Mouse (Mus musculus) kidney, postnatal 0 days (tissue): Measurements from ENCODE around the gene Cbwd1. TPM values are rescaled to one million over a fixed set of nuclear protein-coding genes. Genes with fewer than 3 reads are reported as not detected.

Experiments
- ATAC-seq: fragments of 200-750 bp; cut with Nextera tagmentation; replicated peaks from 2 replicates; pipeline ENCODE4 v1.8.0; 2017; ENCODE audit warnings: low read depth, moderate number of reproducible peaks, moderate TSS enrichment, moderate library complexity; ENCODE audit not compliant: low FRiP score
- DNase-seq: peaks from one replicate; pipeline ENCODE4 v3.0.0-alpha.2; 2016; ENCODE audit warnings: low spot score
- H3K27ac ChIP-seq: fragments of 300-500 bp; sonication (generic); 2 replicates; pipeline ENCODE4 v1.5.1; 2014; ENCODE audit warnings: mild to moderate bottlenecking
- H3K27me3 ChIP-seq: fragments of 300-500 bp; sonication (generic); 2 replicates; pipeline ENCODE4 v1.6.1; 2014; ENCODE audit warnings: low read length, mixed read lengths; ENCODE audit not compliant: insufficient read depth
- H3K36me3 ChIP-seq: fragments of 300-500 bp; sonication (generic); 2 replicates; pipeline ENCODE4 v1.6.1; 2014; ENCODE audit warnings: low read length, mixed read lengths; ENCODE audit not compliant: insufficient read depth
- H3K4me1 ChIP-seq: fragments of 300-500 bp; sonication (generic); replicated peaks from 2 replicates; pipeline ENCODE4 v1.6.1; 2014; ENCODE audit warnings: antibody characterized with exemption, low read length, mixed read lengths; ENCODE audit not compliant: insufficient read depth
- H3K4me2 ChIP-seq: fragments of 300-500 bp; sonication (generic); 2 replicates; pipeline ENCODE4 v1.6.1; 2014; ENCODE audit warnings: mild to moderate bottlenecking, low read length, moderate library complexity, mixed read lengths
- H3K4me3 ChIP-seq: fragments of 300-500 bp; sonication (generic); replicated peaks from 2 replicates; pipeline ENCODE4 v1.5.1; 2014; ENCODE audit warnings: low read depth, low read length
- H3K9ac ChIP-seq: fragments of 300-500 bp; sonication (generic); 2 replicates; pipeline ENCODE4 v1.6.1; 2014; ENCODE audit warnings: low read depth, low read length
- H3K9me3 ChIP-seq: fragments of 300-500 bp; sonication (generic); replicated peaks from 2 replicates; pipeline ENCODE4 v1.6.1; 2016; ENCODE audit warnings: low read length, inconsistent platforms, mixed read lengths
- CTCF ChIP-seq: IDR thresholded peaks from 2 replicates; pipeline ENCODE4 v1.5.1; 2016; ENCODE audit warnings: antibody characterized with exemption, low read depth, mild to moderate bottlenecking, moderate library complexity
- WGBS: fragments of 180-500 bp; shearing (Covaris S2); extraction: QIAGEN DNeasy Blood & Tissue Kit; methylation state at CpG from one replicate; pipeline ENCODE4 v1.1.7; 2014; 5-methylcytosine and 5-hydroxymethylcytosine counted together
- polyA plus RNA-seq: library from polyadenylated mRNA; unstranded; fragments of >200 nt; fragmentation: Nextera tagmentation; extraction: Ambion mirVana; gene quantifications from 2 replicates; pipeline ENCODE4 v1.2.1, GENCODE M21; 2015

Gene Cbwd1
- polyA plus RNA-seq: 19.8 and 20.4 TPM in 2 replicates

DNA sequence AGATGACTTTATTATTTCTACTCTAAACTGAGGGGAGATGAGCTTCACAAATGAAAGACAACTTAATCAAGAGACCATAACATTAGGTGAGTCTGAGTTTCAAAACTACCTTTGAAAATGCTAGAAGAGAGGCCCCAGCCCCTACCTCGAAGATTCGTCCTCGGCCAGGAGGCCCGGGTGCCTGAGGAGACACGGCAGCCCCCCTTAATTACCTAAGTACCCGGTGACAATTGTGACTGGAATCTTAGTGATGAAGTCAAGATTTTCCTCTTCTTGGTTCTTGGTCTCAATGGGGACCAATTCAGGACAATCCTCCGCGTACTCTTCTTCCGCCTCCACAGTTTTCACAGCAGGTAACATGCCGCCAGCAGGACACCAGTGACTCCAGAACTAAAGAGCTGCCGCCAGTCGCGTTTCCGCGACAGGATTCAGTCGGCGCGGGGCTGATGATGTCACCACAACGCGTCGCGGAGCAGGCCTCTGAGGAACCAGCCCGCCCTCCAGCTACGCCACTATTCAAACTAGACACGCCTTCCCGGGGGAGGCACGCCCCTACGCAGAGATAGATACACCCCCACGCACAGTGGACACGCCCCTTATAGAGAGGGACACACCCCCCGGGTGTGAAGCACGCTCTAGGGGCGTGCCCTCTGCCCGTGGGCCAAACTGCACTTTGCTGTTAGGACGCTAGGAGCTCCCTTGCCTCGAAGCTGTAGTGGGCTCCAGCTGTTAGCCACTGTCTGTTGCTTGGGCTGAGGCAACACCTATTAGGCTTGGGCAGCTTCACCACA, at the start of gene Cbwd1:
TSS of gene Cbwd1 (minus strand) at position 439 of the 791 bp plus-strand sequence.
- H3K9me3 ChIP-seq: no peaks in the 10 kb centered on the region

DNA sequence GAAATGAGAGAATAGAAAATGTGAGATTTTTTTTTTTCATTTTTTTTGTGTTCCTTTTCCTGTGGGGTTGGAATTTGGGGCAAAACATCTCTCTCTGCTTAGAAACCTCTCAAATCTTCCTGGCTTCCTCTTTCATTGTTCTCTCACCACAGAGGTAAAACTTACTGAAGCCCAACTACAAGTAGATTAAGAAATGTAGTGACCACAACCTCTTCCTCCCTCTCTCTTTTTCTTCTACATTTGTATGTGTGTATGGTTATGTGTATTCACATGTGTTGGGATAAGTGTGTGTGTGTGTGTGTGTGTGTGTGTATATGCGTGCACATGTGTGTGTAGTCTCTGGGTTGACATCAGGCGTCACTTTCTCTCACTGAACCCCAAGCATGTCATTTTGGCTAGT, 47.1 kb upstream of the Cbwd1 start:
- Histone ChIP-seq H3K4me3 (no peak overlapping the region), H3K27me3 (no peaks in the 10 kb centered on the region), H3K4me1 (no peaks in the 10 kb centered on the region), H3K36me3 (no peaks in the 10 kb centered on the region), H3K27ac (no peak overlapping the region), H3K9me3 (no peaks in the 10 kb centered on the region), H3K4me2 (no peak overlapping the region), H3K9ac (no peak overlapping the region)
- DNase-seq: no peak
- 95% methylated on average over 2 of the region's 2 CpGs for WGBS
- TF ChIP-seq CTCF: no peak
- no peak for ATAC-seq

More for the DNA sequence above, at the start of gene Cbwd1:
- DNase-seq (peak; percentile 99), ATAC-seq (peak; percentile 99)
- H3K4me1 ChIP-seq: 0 out of 2 replicates have a peak, but pooled peaks cover 4% of the 10 kb centered on the region
- H3K4me2 ChIP-seq: peak within 1 kb of the TSS; percentile 58
- peak within 1 kb of the TSS; percentile 38 for H3K27ac ChIP-seq
- H3K9ac ChIP-seq: peak within 1 kb of the TSS; percentile 54
- no peaks in the 10 kb centered on the region for H3K36me3 ChIP-seq
- H3K4me3 ChIP-seq: peak within 1 kb of the TSS; percentile 69
- H3K27me3 ChIP-seq: no peaks in the 10 kb centered on the region
- peak; percentile 83 for TF ChIP-seq CTCF
- under 1% methylated on average over 36 of the region's 36 CpGs for WGBS

DNA sequence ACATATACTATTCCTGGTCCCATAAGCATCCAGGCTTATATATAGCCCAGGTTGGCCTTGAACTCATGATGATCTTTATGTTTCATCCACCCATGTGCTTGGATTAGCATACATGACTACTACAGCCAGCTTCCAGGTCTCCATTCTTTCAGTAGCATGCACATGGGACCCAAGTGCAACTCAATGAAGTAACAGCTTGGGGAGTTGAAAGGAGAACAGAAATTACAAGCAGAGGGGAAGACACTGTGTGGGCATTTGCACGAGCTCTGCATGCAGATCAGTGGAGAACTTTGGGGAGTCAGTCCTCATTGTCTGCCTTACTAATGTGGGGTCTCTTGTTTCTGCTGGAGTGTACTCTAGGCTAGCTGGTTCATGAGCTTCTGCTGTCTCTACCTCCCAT, 45.3 kb upstream of the Cbwd1 start:
- Histone ChIP-seq H3K36me3 (no peaks in the 10 kb centered on the region), H3K27me3 (no peaks in the 10 kb centered on the region), H3K4me1 (no peaks in the 10 kb centered on the region), H3K4me2 (no peak overlapping the region), H3K9ac (no peak overlapping the region), H3K4me3 (no peak overlapping the region), H3K27ac (no peak overlapping the region), H3K9me3 (no peaks in the 10 kb centered on the region)
- ATAC-seq (no peak), DNase-seq (no peak)
- no peak for TF ChIP-seq CTCF
- WGBS: 58% methylated on average over 1 of the region's 1 CpGs

DNA sequence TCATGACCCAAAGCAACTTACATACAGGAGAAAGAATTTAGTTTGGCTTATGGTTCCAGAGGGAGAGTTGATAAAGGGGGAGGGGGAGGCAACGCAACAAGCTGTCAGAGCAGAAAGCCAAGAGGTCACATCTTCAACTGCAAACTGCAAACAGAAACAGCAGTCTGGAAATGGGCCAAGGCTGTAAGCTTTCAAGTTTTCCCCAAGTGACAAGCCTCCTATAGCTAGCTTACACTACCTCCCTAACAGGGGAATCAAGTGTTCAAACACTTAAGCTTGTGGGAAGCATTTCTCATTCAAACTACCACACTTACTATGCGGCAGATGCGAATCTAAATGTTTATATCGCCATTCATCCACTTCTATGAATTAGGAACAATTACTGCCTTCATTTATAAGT, 42.4 kb upstream of the Cbwd1 start:
- no peak overlapping the region for H3K4me2 ChIP-seq
- 0 out of 2 replicates have a peak, but pooled peaks cover 7% of the 10 kb centered on the region for H3K4me1 ChIP-seq
- H3K9me3 ChIP-seq: no peaks in the 10 kb centered on the region
- H3K4me3 ChIP-seq: no peak overlapping the region
- DNase-seq: peak; percentile 31
- no peaks in the 10 kb centered on the region for H3K36me3 ChIP-seq
- no peak for ATAC-seq
- H3K9ac ChIP-seq: no peak overlapping the region
- TF ChIP-seq CTCF: no peak
- 0 out of 2 replicates have a peak, but pooled peaks cover 4% of the 10 kb centered on the region for H3K27me3 ChIP-seq
- no peak overlapping the region for H3K27ac ChIP-seq
- 51% methylated on average over 4 of the region's 4 CpGs for WGBS

DNA sequence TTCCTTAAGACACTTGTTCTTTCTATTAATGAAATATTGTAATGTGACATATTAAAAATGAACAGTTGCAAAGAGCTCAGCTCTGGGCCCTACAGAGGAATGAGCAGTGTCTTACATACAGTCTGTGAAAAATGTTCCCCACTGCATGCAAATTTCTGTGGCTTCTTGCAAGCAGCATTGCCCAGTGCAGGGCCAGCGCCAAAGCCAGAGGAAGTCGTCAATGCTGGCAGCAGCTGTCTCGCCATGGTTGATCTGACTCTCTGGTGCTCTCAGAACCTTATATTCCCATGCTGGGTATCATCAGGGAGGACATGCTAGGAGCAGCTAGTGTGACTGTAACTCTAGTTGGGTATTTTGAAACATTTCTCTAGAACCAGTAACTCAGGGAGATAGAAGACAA, 41.4 kb upstream of the Cbwd1 start:
- ATAC-seq: no peak
- no peak for TF ChIP-seq CTCF

DNA sequence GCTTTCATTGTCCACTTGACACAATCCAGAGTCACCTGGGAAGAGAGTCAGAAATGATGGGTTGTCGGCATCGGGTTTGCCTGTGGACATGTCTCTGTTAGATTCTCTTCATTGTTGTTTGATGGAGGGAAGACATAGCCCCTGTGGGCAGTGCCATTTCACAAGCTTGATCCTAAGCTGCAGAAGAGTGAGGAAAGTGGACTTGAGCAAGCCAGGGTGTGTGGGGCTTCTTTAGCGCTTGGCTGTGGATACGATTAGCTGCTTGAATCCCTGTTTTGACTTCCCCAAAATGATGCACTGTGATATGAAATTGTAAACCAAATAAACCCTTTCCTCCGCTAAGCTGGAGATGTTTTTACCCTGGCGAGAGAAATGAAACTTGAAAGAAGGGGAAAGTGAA, 40.6 kb upstream of the Cbwd1 start:
- no peak overlapping the region for H3K4me3 ChIP-seq
- H3K9me3 ChIP-seq: no peaks in the 10 kb centered on the region
- no peaks in the 10 kb centered on the region for H3K36me3 ChIP-seq
- WGBS: 88% methylated on average over 6 of the region's 6 CpGs
- H3K4me2 ChIP-seq: no peak overlapping the region
- no peak overlapping the region for H3K27ac ChIP-seq
- ATAC-seq (no peak), DNase-seq (no peak)
- 0 out of 2 replicates have a peak, but pooled peaks cover 7% of the 10 kb centered on the region for H3K4me1 ChIP-seq
- no peak for TF ChIP-seq CTCF
- H3K27me3 ChIP-seq: 0 out of 2 replicates have a peak, but pooled peaks cover 4% of the 10 kb centered on the region
- no peak overlapping the region for H3K9ac ChIP-seq

More for the DNA sequence above, 41.4 kb upstream of the Cbwd1 start:
- no peak for DNase-seq
- 0 out of 2 replicates have a peak, but pooled peaks cover 4% of the 10 kb centered on the region for H3K27me3 ChIP-seq
- WGBS: 78% methylated on average over 3 of the region's 3 CpGs
- 0 out of 2 replicates have a peak, but pooled peaks cover 7% of the 10 kb centered on the region for H3K4me1 ChIP-seq
- H3K36me3 ChIP-seq: no peaks in the 10 kb centered on the region
- no peak overlapping the region for H3K27ac ChIP-seq
- no peaks in the 10 kb centered on the region for H3K9me3 ChIP-seq
- H3K9ac ChIP-seq: no peak overlapping the region
- H3K4me3 ChIP-seq: no peak overlapping the region
- no peak overlapping the region for H3K4me2 ChIP-seq
